Mouse (Mus musculus): ENCODE results near the gene Zdhhc1.

Zdhhc1 gene

GRCm38 (mm10) chr8:105518436-105519313 is 22.0 kb upstream of the Zdhhc1 start, which contains the start of gene Hsd11b2:
Gene Hsd11b2 (plus strand): TSS chr8:105518755.
- DNase-seq (ENCODE audit: extremely low read depth, low read depth), result peak; percentile 76

GRCm38 (mm10) chr8:105517346-105517745 is 20.6 kb upstream of the Zdhhc1 start:
- no peak for DNase-seq (ENCODE audit: extremely low read depth, low read depth)

- DNase-seq (ENCODE audit: extremely low read depth, low read depth), result peak; percentile 64
Measured at GRCm38 (mm10) chr8:105516018-105516645, 19.4 kb upstream of the Zdhhc1 start.

- DNase-seq (ENCODE audit: extremely low read depth, low read depth), result no peak
Measured at GRCm38 (mm10) chr8:105514656-105515055, 18.0 kb upstream of the Zdhhc1 start.

GRCm38 (mm10) chr8:105514194-105514593 is 17.5 kb upstream of the Zdhhc1 start:
- no peak for DNase-seq (ENCODE audit: extremely low read depth, low read depth)

GRCm38 (mm10) chr8:105509997-105510735 is 13.5 kb upstream of the Zdhhc1 start:
- DNase-seq (ENCODE audit: extremely low read depth, low read depth), result no peak

GRCm38 (mm10) chr8:105508758-105509157 is 12.1 kb upstream of the Zdhhc1 start:
- no peak for DNase-seq (ENCODE audit: extremely low read depth, low read depth)

- DNase-seq (ENCODE audit: extremely low read depth, low read depth), result no peak
Measured at GRCm38 (mm10) chr8:105506977-105507376, 10.3 kb upstream of the Zdhhc1 start.

- DNase-seq (ENCODE audit: extremely low read depth, low read depth), result no peak
Measured at GRCm38 (mm10) chr8:105504617-105505016, 7.9 kb upstream of the Zdhhc1 start.

GRCm38 (mm10) chr8:105499787-105500186 is 3.1 kb upstream of the Zdhhc1 start:
- no peak for DNase-seq (ENCODE audit: extremely low read depth, low read depth)

- no peak for DNase-seq (ENCODE audit: extremely low read depth, low read depth)
Measured at GRCm38 (mm10) chr8:105495350-105496302, 1.1 kb downstream of the Zdhhc1 start.

GRCm38 (mm10) chr8:105494566-105494965 is 2.1 kb downstream of the Zdhhc1 start:
- no peak for DNase-seq (ENCODE audit: extremely low read depth, low read depth)

GRCm38 (mm10) chr8:105493495-105493894 is 3.2 kb downstream of the Zdhhc1 start:
- no peak for DNase-seq (ENCODE audit: extremely low read depth, low read depth)

GRCm38 (mm10) chr8:105489281-105489680 is 7.4 kb downstream of the Zdhhc1 start:
- DNase-seq (ENCODE audit: extremely low read depth, low read depth), result no peak

GRCm38 (mm10) chr8:105488082-105488481 is 8.6 kb downstream of the Zdhhc1 start:
- DNase-seq (ENCODE audit: extremely low read depth, low read depth), result no peak

- no peak for DNase-seq (ENCODE audit: extremely low read depth, low read depth)
Measured at GRCm38 (mm10) chr8:105484392-105484791, 12.3 kb downstream of the Zdhhc1 start.

- DNase-seq (ENCODE audit: extremely low read depth, low read depth), result no peak
Measured at GRCm38 (mm10) chr8:105484030-105484368, 12.7 kb downstream of the Zdhhc1 start.

GRCm38 (mm10) chr8:105483212-105484029 is 13.3 kb downstream of the Zdhhc1 start:
- DNase-seq (ENCODE audit: extremely low read depth, low read depth), result no peak

GRCm38 (mm10) chr8:105482123-105482522 is 14.6 kb downstream of the Zdhhc1 start:
- DNase-seq (ENCODE audit: extremely low read depth, low read depth), result no peak

- DNase-seq (ENCODE audit: extremely low read depth, low read depth), result peak; percentile 59
Measured at GRCm38 (mm10) chr8:105481453-105481852, 15.2 kb downstream of the Zdhhc1 start.
